Mouse (Mus musculus): ENCODE measurements around the gene Smpd4. TPM values are rescaled to one million over a fixed set of nuclear protein-coding genes. Genes with fewer than 3 reads are reported as not detected.

Smpd4 gene
- total RNA-seq, 2 experiments from 2014 or later: 43.5 to 97.3 TPM

DNA sequence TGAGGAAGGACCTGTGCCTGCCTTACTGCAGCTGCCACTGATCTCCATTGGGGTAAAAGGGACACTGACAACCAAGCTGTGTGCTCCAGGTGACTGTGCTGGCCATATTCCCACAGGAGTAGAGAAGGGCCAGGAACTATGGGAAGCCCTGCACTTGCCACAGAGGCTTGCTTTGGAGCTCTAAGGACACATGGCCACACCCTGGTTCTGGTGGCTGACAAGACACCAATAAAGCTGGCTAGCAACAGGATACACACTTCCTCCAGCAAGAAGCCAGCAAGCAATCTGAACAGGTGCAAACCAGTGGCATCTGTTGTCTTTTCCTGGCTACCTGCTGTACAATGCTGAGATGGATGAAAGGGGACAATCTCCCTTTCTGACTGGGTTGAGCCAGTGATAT is 50.7 kb downstream of the Smpd4 start:
- ATAC-seq (replicated peaks; ENCODE audit: low FRiP score, poor library complexity, severe bottlenecking): no peak

Other genes with a start within 250 kb of the Smpd4 start
- gene Snap29, start 213.4 kb upstream of the Smpd4 start, total RNA-seq (2015; ENCODE audit: low replicate concordance): 22.6 and 25.9 TPM in 2 replicates
- 19.0 and 20.7 TPM in 2 replicates for gene Snap29, start 213.4 kb upstream of the Smpd4 start, total RNA-seq (2017; ENCODE audit: low replicate concordance)
- gene Pi4ka, start 213.0 kb upstream of the Smpd4 start, total RNA-seq (2015; ENCODE audit: low replicate concordance): 15.9 and 72.1 TPM in 2 replicates
- gene Pi4ka, start 213.0 kb upstream of the Smpd4 start, total RNA-seq (2017; ENCODE audit: low replicate concordance): 17.1 and 35.3 TPM in 2 replicates
- gene Crkl, start 167.4 kb upstream of the Smpd4 start, total RNA-seq (2015; ENCODE audit: low replicate concordance): 21.3 and 25.2 TPM in 2 replicates
- gene Crkl, start 167.4 kb upstream of the Smpd4 start, total RNA-seq (2017; ENCODE audit: low replicate concordance): 20.0 and 24.4 TPM in 2 replicates
- not detected in 2 replicates for gene Aifm3, start 129.7 kb upstream of the Smpd4 start, total RNA-seq (2015; ENCODE audit: low replicate concordance)
- not detected in 2 replicates for gene Aifm3, start 129.7 kb upstream of the Smpd4 start, total RNA-seq (2017; ENCODE audit: low replicate concordance)
- 15.5 and 43.6 TPM in 2 replicates for gene Lztr1, start 110.7 kb upstream of the Smpd4 start, total RNA-seq (2015; ENCODE audit: low replicate concordance)
- gene Lztr1, start 110.7 kb upstream of the Smpd4 start, total RNA-seq (2017; ENCODE audit: low replicate concordance): 33.1 and 54.4 TPM in 2 replicates
- 9.6 and 24.1 TPM in 2 replicates for gene Thap7, start 88.2 kb upstream of the Smpd4 start, total RNA-seq (2015; ENCODE audit: low replicate concordance)
- gene Thap7, start 88.2 kb upstream of the Smpd4 start, total RNA-seq (2017; ENCODE audit: low replicate concordance): 10.8 and 16.3 TPM in 2 replicates
- not detected in 2 replicates for gene Lrrc74b, start 58.1 kb upstream of the Smpd4 start, total RNA-seq (2015; ENCODE audit: low replicate concordance)
- gene Lrrc74b, start 58.1 kb upstream of the Smpd4 start, total RNA-seq (2017; ENCODE audit: low replicate concordance): not detected in 2 replicates
- not detected in 2 replicates for gene P2rx6, start 57.5 kb upstream of the Smpd4 start, total RNA-seq (2015; ENCODE audit: low replicate concordance)
- gene P2rx6, start 57.5 kb upstream of the Smpd4 start, total RNA-seq (2017; ENCODE audit: low replicate concordance): not detected in 2 replicates
- 2.2 TPM in 1 of 2 replicates, not detected in the other for gene Slc7a4, start 36.1 kb upstream of the Smpd4 start, total RNA-seq (2015; ENCODE audit: low replicate concordance)
- not detected in 2 replicates for gene Slc7a4, start 36.1 kb upstream of the Smpd4 start, total RNA-seq (2017; ENCODE audit: low replicate concordance)
- gene Ccdc74a, start 27.1 kb downstream of the Smpd4 start, total RNA-seq (2015; ENCODE audit: low replicate concordance): 5.0 and 11.5 TPM in 2 replicates
- 2.8 and 13.5 TPM in 2 replicates for gene Ccdc74a, start 27.1 kb downstream of the Smpd4 start, total RNA-seq (2017; ENCODE audit: low replicate concordance)
- gene Med15, start 113.5 kb downstream of the Smpd4 start, total RNA-seq (2015; ENCODE audit: low replicate concordance): 55.1 and 70.8 TPM in 2 replicates
- gene Med15, start 113.5 kb downstream of the Smpd4 start, total RNA-seq (2017; ENCODE audit: low replicate concordance): 57.3 and 60.2 TPM in 2 replicates
- 4.2 and 5.4 TPM in 2 replicates for gene Klhl22, start 140.3 kb downstream of the Smpd4 start, total RNA-seq (2015; ENCODE audit: low replicate concordance)
- 3.7 and 3.9 TPM in 2 replicates for gene Klhl22, start 140.3 kb downstream of the Smpd4 start, total RNA-seq (2017; ENCODE audit: low replicate concordance)
- 0.42 TPM in 1 of 2 replicates, not detected in the other for gene Scarf2, start 177.9 kb downstream of the Smpd4 start, total RNA-seq (2015; ENCODE audit: low replicate concordance)
- not detected in 2 replicates for gene Scarf2, start 177.9 kb downstream of the Smpd4 start, total RNA-seq (2017; ENCODE audit: low replicate concordance)
- not detected in 2 replicates for gene B830017H08Rik, start 213.8 kb downstream of the Smpd4 start, total RNA-seq (2015; ENCODE audit: low replicate concordance)
- gene B830017H08Rik, start 213.8 kb downstream of the Smpd4 start, total RNA-seq (2017; ENCODE audit: low replicate concordance): not detected in 2 replicates
- gene Car15, start 219.0 kb downstream of the Smpd4 start, total RNA-seq (2015; ENCODE audit: low replicate concordance): 7.1 and 9.7 TPM in 2 replicates
- 4.6 and 9.5 TPM in 2 replicates for gene Car15, start 219.0 kb downstream of the Smpd4 start, total RNA-seq (2017; ENCODE audit: low replicate concordance)

Measured in erythroid progenitor cell, adult 5-6 weeks (primary cell).